Mouse (Mus musculus): ENCODE measurements around the gene Klrb1b.

The Klrb1b gene

DNA sequence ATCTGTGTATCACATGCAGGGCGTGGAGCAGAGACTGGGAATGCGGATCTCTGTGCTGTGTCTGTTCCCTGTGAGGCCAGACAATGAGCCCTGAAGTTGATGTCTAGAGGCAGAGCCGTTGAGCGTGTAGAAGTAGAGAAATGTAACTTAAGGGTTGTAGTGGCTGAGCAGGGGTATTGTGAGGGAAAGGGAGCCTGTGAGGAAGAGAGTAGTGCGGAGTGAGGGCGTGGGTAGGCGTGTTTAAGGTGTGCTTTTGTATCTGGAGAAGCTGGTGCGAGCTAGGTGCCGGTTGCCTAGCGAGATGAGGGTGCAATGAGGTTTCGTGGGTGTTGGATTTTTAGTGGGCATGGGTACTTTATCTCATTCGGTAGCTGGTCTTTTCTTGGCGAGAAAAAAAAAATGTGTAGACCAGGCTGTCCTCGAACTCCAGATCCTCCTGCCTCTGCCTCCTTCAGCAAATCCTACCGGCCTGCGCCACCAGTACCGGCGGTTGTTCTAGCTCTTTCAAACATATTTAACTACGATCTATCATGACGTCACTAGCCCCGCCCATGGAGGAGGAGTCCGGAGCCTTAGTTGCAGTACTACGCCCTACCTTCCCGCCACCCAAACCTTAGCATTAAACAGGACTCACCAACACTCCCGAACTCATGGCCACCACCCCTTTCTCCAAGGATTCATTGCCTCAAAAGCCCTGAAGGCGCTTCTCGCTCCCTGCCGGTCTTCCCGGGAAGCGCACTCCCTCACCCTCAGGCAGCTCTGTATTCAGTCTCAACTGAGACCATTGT, 62.2 kb downstream of the Klrb1b start:
- in situ Hi-C loops (cut with MseI, MboI): loop anchor here (10.0 kb wide), 2 partner anchors 71 to 81 kb away; no protein-coding TSS in a partner anchor

Data from mouse trophoblast stem cell (cell line).